Mouse (Mus musculus) midbrain, postnatal 0 days (tissue): ENCODE measurements around the gene Daxx. TPM values are rescaled to one million over a fixed set of nuclear protein-coding genes. Genes with fewer than 3 reads are reported as not detected.

Experiments used
- ATAC-seq: fragments of 200-750 bp; cut with Nextera tagmentation; 2 replicates; pipeline ENCODE4 v1.8.0; 2017; ENCODE audit warnings: moderate number of reproducible peaks, mild to moderate bottlenecking, moderate TSS enrichment, moderate library complexity; ENCODE audit not compliant: low FRiP score
- DNase-seq: peaks from one replicate; pipeline ENCODE4 v3.0.0-alpha.2; 2015; ENCODE audit warnings: low spot score
- H3K27ac ChIP-seq: fragments of 300-500 bp; sonication (generic); 2 replicates; pipeline ENCODE4 v1.5.1; 2014; ENCODE audit warnings: low read depth, mild to moderate bottlenecking, low read length, mixed read lengths
- H3K27me3 ChIP-seq: fragments of 300-500 bp; sonication (generic); 2 replicates; pipeline ENCODE4 v1.6.1; 2014; ENCODE audit warnings: low read length, control low read depth, mixed read lengths; ENCODE audit not compliant: insufficient read depth
- H3K36me3 ChIP-seq: fragments of 300-500 bp; sonication (generic); 2 replicates; pipeline ENCODE4 v1.6.1; 2014; ENCODE audit warnings: low read length, control low read depth, mixed read lengths; ENCODE audit not compliant: insufficient read depth
- H3K4me1 ChIP-seq: fragments of 300-500 bp; sonication (generic); 2 replicates; pipeline ENCODE4 v1.6.1; 2014; ENCODE audit warnings: mild to moderate bottlenecking, control low read depth, antibody characterized with exemption, low read length, mixed read lengths; ENCODE audit not compliant: insufficient read depth
- H3K4me2 ChIP-seq: fragments of 300-500 bp; sonication (generic); 2 replicates; pipeline ENCODE4 v1.6.1; 2014; ENCODE audit warnings: low read depth, mild to moderate bottlenecking, low read length, mixed read lengths; ENCODE audit not compliant: poor library complexity, severe bottlenecking
- H3K4me3 ChIP-seq: fragments of 300-500 bp; sonication (generic); 2 replicates; pipeline ENCODE4 v1.5.1; 2014; ENCODE audit warnings: low read depth, mild to moderate bottlenecking, low read length, moderate library complexity
- H3K9ac ChIP-seq: fragments of 300-500 bp; sonication (generic); replicated peaks from 2 replicates; pipeline ENCODE4 v1.6.1; 2014; ENCODE audit warnings: mild to moderate bottlenecking, low read length, moderate library complexity, mixed read lengths; ENCODE audit not compliant: poor library complexity, severe bottlenecking
- H3K9me3 ChIP-seq: fragments of 300-500 bp; sonication (generic); 2 replicates; pipeline ENCODE4 v1.6.1; 2016; ENCODE audit warnings: low read length, control low read depth
- CTCF ChIP-seq: IDR thresholded peaks from 2 replicates; pipeline ENCODE4 v1.5.1; 2016; ENCODE audit warnings: antibody characterized with exemption, mild to moderate bottlenecking
- WGBS: fragments of 180-500 bp; shearing (Covaris S2); extraction: QIAGEN DNeasy Blood & Tissue Kit; methylation state at CpG from one replicate; pipeline ENCODE4 v1.1.7; 2014; 5-methylcytosine and 5-hydroxymethylcytosine counted together
- polyA plus RNA-seq: library from polyadenylated mRNA; unstranded; fragments of >200 nt; fragmentation: Nextera tagmentation; extraction: Ambion mirVana; gene quantifications from 2 replicates; pipeline ENCODE4 v1.2.1, GENCODE M21; 2015
- total RNA-seq: library from RNA; depleted of rRNA; stranded (reverse); fragments of >200 nt; gene quantifications from 2 replicates; pipeline ENCODE4 v1.2.3, GENCODE M21; 2014

Daxx gene
- total and polyA plus RNA-seq, 2 experiments from 2014 or later: 42.9 to 55.7 TPM

- Histone ChIP-seq H3K9ac (no peak overlapping the region), H3K4me1 (peaks cover 11% of the 10 kb centered on the region), H3K9me3 (no peaks in the 10 kb centered on the region), H3K4me2 (no peak overlapping the region), H3K27ac (no peak overlapping the region), H3K36me3 (peaks cover 20% of the 10 kb centered on the region), H3K27me3 (no peaks in the 10 kb centered on the region), H3K4me3 (no peak overlapping the region)
- TF ChIP-seq CTCF: no peak
- WGBS: 91% methylated on average over 21 of the region's 21 CpGs
- no peak for ATAC-seq
- no peak for DNase-seq
These were observed 26.3 kb downstream of the Daxx start for GRCm38 (mm10) chr17:33935422-33936055.

- TF ChIP-seq CTCF: no peak
- DNase-seq (no peak), ATAC-seq (no peak)
- no peaks in the 10 kb centered on the region for H3K9me3 ChIP-seq
- peaks cover 20% of the 10 kb centered on the region for H3K36me3 ChIP-seq
- no peak overlapping the region for H3K4me3 ChIP-seq
- no peaks in the 10 kb centered on the region for H3K27me3 ChIP-seq
- no peak overlapping the region for H3K4me2 ChIP-seq
- H3K9ac ChIP-seq: no peak overlapping the region
- H3K4me1 ChIP-seq: peaks cover 16% of the 10 kb centered on the region
- WGBS: 85% methylated on average over 15 of the region's 15 CpGs
- H3K27ac ChIP-seq: no peak overlapping the region
These were observed 27.8 kb downstream of the Daxx start for GRCm38 (mm10) chr17:33936993-33937392.

- peaks cover 16% of the 10 kb centered on the region for H3K4me1 ChIP-seq
- no peak for TF ChIP-seq CTCF
- H3K9me3 ChIP-seq: no peaks in the 10 kb centered on the region
- H3K36me3 ChIP-seq: peaks cover 20% of the 10 kb centered on the region
- no peak overlapping the region for H3K4me2 ChIP-seq
- DNase-seq (no peak), ATAC-seq (no peak)
- no peaks in the 10 kb centered on the region for H3K27me3 ChIP-seq
- no peak overlapping the region for H3K9ac ChIP-seq
- no peak overlapping the region for H3K27ac ChIP-seq
- H3K4me3 ChIP-seq: no peak overlapping the region
- WGBS: 88% methylated on average over 11 of the region's 11 CpGs
These were observed 29.6 kb downstream of the Daxx start for GRCm38 (mm10) chr17:33938783-33939182.

DNA sequence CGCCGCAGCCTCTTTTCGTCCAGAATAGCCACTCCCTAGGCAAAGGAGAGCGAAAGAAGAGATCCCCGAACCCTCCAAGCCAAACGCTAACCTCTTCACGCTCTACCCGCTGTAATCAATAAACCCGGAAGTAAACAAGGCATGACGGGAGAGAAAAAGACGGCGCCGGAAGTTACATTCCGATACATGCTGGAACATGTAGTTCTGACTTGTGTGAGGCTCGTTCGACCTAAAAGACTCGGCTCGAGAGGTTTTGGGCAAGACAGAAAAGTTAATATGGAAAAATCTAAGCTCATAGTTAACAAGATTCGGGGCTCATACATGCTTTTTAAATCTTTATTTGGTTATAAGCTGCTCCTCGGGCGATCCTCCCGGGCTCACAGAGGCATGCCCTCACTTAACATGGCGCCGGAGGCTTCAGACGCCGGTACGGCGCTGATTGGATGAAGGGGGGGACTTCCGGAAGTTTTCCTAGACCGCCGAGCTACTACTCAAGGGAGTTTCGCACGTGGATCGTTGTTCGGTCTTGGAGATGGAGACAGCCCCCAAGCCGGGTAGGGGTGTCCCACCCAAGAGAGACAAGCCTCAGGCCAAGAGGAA lies 31.1 kb downstream of the Daxx start, which contains the start of the genes Pfdn6 and Wdr46:
Gene Pfdn6 (minus strand): TSS at position 138 of the 600 bp plus-strand sequence.
Gene Wdr46 (plus strand): TSS at position 455 of the 600 bp plus-strand sequence.
- Histone ChIP-seq H3K27ac (no peak within 1 kb of the TSS), H3K4me3 (peak within 1 kb of the TSS; percentile 72), H3K27me3 (no peaks in the 10 kb centered on the region), H3K9me3 (no peaks in the 10 kb centered on the region), H3K9ac (peak within 1 kb of the TSS; percentile 65), H3K4me1 (peaks cover 16% of the 10 kb centered on the region), H3K4me2 (peak within 1 kb of the TSS; percentile 98), H3K36me3 (peaks cover 25% of the 10 kb centered on the region)
- DNase-seq (peak; percentile 94), ATAC-seq (peak; percentile 91)
- under 1% methylated on average over 36 of the region's 36 CpGs for WGBS
- TF ChIP-seq CTCF: no peak

DNA sequence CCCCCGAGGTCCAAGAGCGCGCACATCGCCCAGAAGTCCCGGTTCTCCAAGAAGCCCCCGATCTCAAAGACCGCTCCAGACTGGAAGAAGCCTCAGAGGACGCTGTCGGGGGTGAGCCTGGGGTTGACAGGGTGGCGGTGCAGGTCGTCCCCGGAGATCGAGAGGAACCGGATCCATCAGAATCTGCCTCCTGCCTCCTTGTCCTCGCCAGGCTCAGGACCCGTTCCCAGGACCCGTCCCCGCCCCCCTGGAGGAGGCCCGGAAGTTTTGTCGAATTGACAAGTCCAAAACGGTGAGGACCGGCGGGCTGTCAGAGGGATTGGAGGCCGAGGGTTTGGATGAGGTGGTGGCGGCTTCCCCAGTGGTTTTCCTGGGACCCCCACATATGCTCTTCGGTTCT lies 31.8 kb downstream of the Daxx start:
- 4% methylated on average over 25 of the region's 26 CpGs for WGBS
- ATAC-seq: no peak
- H3K9me3 ChIP-seq: no peaks in the 10 kb centered on the region
- H3K9ac ChIP-seq: peak overlapping the region; percentile 65
- peak overlapping the region; percentile 98 for H3K4me2 ChIP-seq
- no peaks in the 10 kb centered on the region for H3K27me3 ChIP-seq
- H3K4me1 ChIP-seq: peaks cover 16% of the 10 kb centered on the region
- H3K27ac ChIP-seq: no peak overlapping the region
- H3K36me3 ChIP-seq: peaks cover 26% of the 10 kb centered on the region
- TF ChIP-seq CTCF: no peak
- peak overlapping the region; percentile 72 for H3K4me3 ChIP-seq
- no peak for DNase-seq

DNA sequence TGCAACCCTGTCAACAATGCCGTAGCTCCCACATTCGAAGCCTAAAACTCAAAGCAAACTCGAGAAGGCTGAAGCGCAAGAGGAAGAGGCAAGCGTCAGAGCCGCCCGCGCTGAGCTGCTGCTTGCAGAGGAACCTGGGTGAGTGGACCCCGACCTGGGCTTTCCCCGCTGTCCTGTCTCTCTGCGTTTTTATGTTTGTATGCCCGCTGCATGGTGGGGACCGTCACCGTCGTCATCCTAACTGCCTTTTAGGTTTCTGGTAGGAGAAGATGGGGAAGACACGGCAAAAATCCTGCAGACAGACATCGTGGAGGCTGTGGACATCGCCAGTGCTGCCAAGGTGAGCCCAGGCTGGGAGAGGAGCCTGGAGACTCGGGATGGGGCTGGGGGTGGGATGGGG lies 32.2 kb downstream of the Daxx start:
- DNase-seq: no peak
- Histone ChIP-seq H3K36me3 (peaks cover 29% of the 10 kb centered on the region), H3K9me3 (no peaks in the 10 kb centered on the region), H3K9ac (peak overlapping the region; percentile 65), H3K27me3 (no peaks in the 10 kb centered on the region), H3K4me1 (peaks cover 16% of the 10 kb centered on the region), H3K4me2 (peak overlapping the region; percentile 98), H3K4me3 (peak overlapping the region; percentile 72), H3K27ac (no peak overlapping the region)
- TF ChIP-seq CTCF: no peak
- ATAC-seq: no peak
- 67% methylated on average over 19 of the region's 19 CpGs for WGBS
